Mouse (Mus musculus): Measurements from ENCODE around the gene Rpl23. TPM values are rescaled to one million over a fixed set of nuclear protein-coding genes. Genes with fewer than 3 reads are reported as not detected.
"Not testable (repeated sequence)": the region's sequence is repeated elsewhere in the genome, so short reads cannot be mapped to it uniquely, and the experiment has no call there.

Gene Rpl23
- polyA plus RNA-seq, 1 experiment from 2014 or later: 296 TPM

GRCm38 (mm10) chr11:97797369-97798082, 15.3 kb upstream of the Rpl23 start:
- Histone ChIP-seq H3K9me3 (no peaks in the 10 kb centered on the region), H3K4me3 (peak overlapping the region; percentile 94), H3K4me2 (peak overlapping the region; percentile 83), H3K9ac (no peak overlapping the region), H3K27me3 (no peaks in the 10 kb centered on the region), H3K4me1 (replicated peaks) (peaks cover 23% of the 10 kb centered on the region), H3K36me3 (no peaks in the 10 kb centered on the region), H3K27ac (replicated peaks) (peak overlapping the region; percentile 97; the same call in 1 of the 2 replicates)
- no peak for ATAC-seq (ENCODE audit: low FRiP score, low read depth)
- 60% methylated on average over 15 of the region's 15 CpGs for WGBS

- H3K4me3 ChIP-seq: no peak overlapping the region
- H3K27me3 ChIP-seq: no peaks in the 10 kb centered on the region
- H3K27ac ChIP-seq (replicated peaks): 0 out of 2 replicates have a peak overlapping the region, but pooled peaks have one; percentile 7
- H3K36me3 ChIP-seq: no peaks in the 10 kb centered on the region
- H3K4me2 ChIP-seq: 0 out of 2 replicates have a peak overlapping the region, but pooled peaks have one; percentile 15
- WGBS: 4% methylated on average over 6 of the region's 6 CpGs
- no peak for ATAC-seq (ENCODE audit: low FRiP score, low read depth)
- H3K9ac ChIP-seq: no peak overlapping the region
- no peaks in the 10 kb centered on the region for H3K9me3 ChIP-seq
- peaks cover 17% of the 10 kb centered on the region for H3K4me1 ChIP-seq (replicated peaks)
Measured at GRCm38 (mm10) chr11:97796910-97797309, 14.7 kb upstream of the Rpl23 start.

- H3K4me2 ChIP-seq: no peak overlapping the region
- no peaks in the 10 kb centered on the region for H3K9me3 ChIP-seq
- H3K36me3 ChIP-seq: no peaks in the 10 kb centered on the region
- peaks cover under 1% of the 10 kb centered on the region for H3K4me1 ChIP-seq (replicated peaks)
- H3K27ac ChIP-seq (replicated peaks): no peak overlapping the region
- no peak overlapping the region for H3K4me3 ChIP-seq
- no peaks in the 10 kb centered on the region for H3K27me3 ChIP-seq
- H3K9ac ChIP-seq: no peak overlapping the region
- 8% methylated on average over 2 of the region's 2 CpGs for WGBS
- ATAC-seq (ENCODE audit: low FRiP score, low read depth): no peak
Measured at GRCm38 (mm10) chr11:97793165-97793564, 10.9 kb upstream of the Rpl23 start.

GRCm38 (mm10) chr11:97790778-97791438, 8.7 kb upstream of the Rpl23 start:
- not testable (repeated sequence) for H3K27me3 ChIP-seq; H3K9ac ChIP-seq; H3K4me2 ChIP-seq; H3K36me3 ChIP-seq; H3K27ac ChIP-seq (replicated peaks); H3K4me3 ChIP-seq; ATAC-seq (ENCODE audit: low FRiP score, low read depth); H3K4me1 ChIP-seq (replicated peaks); H3K9me3 ChIP-seq
- 86% methylated on average over 2 of the region's 2 CpGs for WGBS

GRCm38 (mm10) chr11:97789727-97790126, 7.5 kb upstream of the Rpl23 start:
- no peaks in the 10 kb centered on the region for H3K27me3 ChIP-seq
- H3K27ac ChIP-seq (replicated peaks): no peak overlapping the region
- no peak overlapping the region for H3K9ac ChIP-seq
- H3K36me3 ChIP-seq: no peaks in the 10 kb centered on the region
- 84% methylated on average over 5 of the region's 5 CpGs for WGBS
- H3K4me1 ChIP-seq (replicated peaks): no peaks in the 10 kb centered on the region
- no peak overlapping the region for H3K4me2 ChIP-seq
- no peaks in the 10 kb centered on the region for H3K9me3 ChIP-seq
- ATAC-seq (ENCODE audit: low FRiP score, low read depth): no peak
- no peak overlapping the region for H3K4me3 ChIP-seq

- H3K4me1 ChIP-seq (replicated peaks): peaks cover 5% of the 10 kb centered on the region
- H3K27ac ChIP-seq (replicated peaks): no peak overlapping the region
- H3K9me3 ChIP-seq: no peaks in the 10 kb centered on the region
- ATAC-seq (ENCODE audit: low FRiP score, low read depth): no peak
- no peak overlapping the region for H3K4me2 ChIP-seq
- WGBS: 95% methylated on average over 3 of the region's 3 CpGs
- no peaks in the 10 kb centered on the region for H3K36me3 ChIP-seq
- H3K9ac ChIP-seq: no peak overlapping the region
- H3K27me3 ChIP-seq: no peaks in the 10 kb centered on the region
- no peak overlapping the region for H3K4me3 ChIP-seq
Measured at GRCm38 (mm10) chr11:97787961-97788360, 5.7 kb upstream of the Rpl23 start.

- Histone ChIP-seq H3K4me2 (peak overlapping the region; percentile 51), H3K4me3 (peak overlapping the region; percentile 71), H3K9me3 (no peaks in the 10 kb centered on the region), H3K9ac (peak overlapping the region; percentile 61), H3K36me3 (peaks cover 31% of the 10 kb centered on the region), H3K27ac (replicated peaks) (peak overlapping the region; percentile 82), H3K4me1 (replicated peaks) (peaks cover 28% of the 10 kb centered on the region), H3K27me3 (no peaks in the 10 kb centered on the region)
- under 1% methylated on average over 10 of the region's 10 CpGs for WGBS
- ATAC-seq (ENCODE audit: low FRiP score, low read depth): no peak; the same call in none of the 2 replicates
Measured at GRCm38 (mm10) chr11:97782564-97782895, 293 bp upstream of the Rpl23 start.

- Histone ChIP-seq H3K36me3 (peaks cover 42% of the 10 kb centered on the region), H3K4me1 (replicated peaks) (peaks cover 28% of the 10 kb centered on the region), H3K4me3 (peak overlapping the region; percentile 71), H3K27ac (replicated peaks) (peak overlapping the region; percentile 82), H3K4me2 (peak overlapping the region; percentile 66), H3K9me3 (no peaks in the 10 kb centered on the region), H3K9ac (peak overlapping the region; percentile 92), H3K27me3 (no peaks in the 10 kb centered on the region)
- ATAC-seq (ENCODE audit: low FRiP score, low read depth): no peak
- WGBS: 1% methylated on average over 11 of the region's 11 CpGs
Measured at GRCm38 (mm10) chr11:97781478-97781831, 782 bp downstream of the Rpl23 start.

GRCm38 (mm10) chr11:97779968-97780701, 2.1 kb downstream of the Rpl23 start:
- H3K27me3 ChIP-seq: no peaks in the 10 kb centered on the region
- peaks cover 28% of the 10 kb centered on the region for H3K4me1 ChIP-seq (replicated peaks)
- no peaks in the 10 kb centered on the region for H3K9me3 ChIP-seq
- peak overlapping the region; percentile 66 for H3K4me2 ChIP-seq
- H3K4me3 ChIP-seq: peak overlapping the region; percentile 71
- 79% methylated on average over 2 of the region's 2 CpGs for WGBS
- no peak overlapping the region for H3K27ac ChIP-seq (replicated peaks)
- H3K9ac ChIP-seq: peak overlapping the region; percentile 92; the same call in 1 of the 2 replicates
- H3K36me3 ChIP-seq: peaks cover 49% of the 10 kb centered on the region
- no peak for ATAC-seq (ENCODE audit: low FRiP score, low read depth)

GRCm38 (mm10) chr11:97778918-97779317, 3.3 kb downstream of the Rpl23 start:
- Histone ChIP-seq H3K27ac (replicated peaks) (no peak overlapping the region), H3K4me3 (no peak overlapping the region), H3K9ac (no peak overlapping the region), H3K4me1 (replicated peaks) (peaks cover 28% of the 10 kb centered on the region), H3K27me3 (no peaks in the 10 kb centered on the region), H3K9me3 (no peaks in the 10 kb centered on the region), H3K36me3 (peaks cover 49% of the 10 kb centered on the region), H3K4me2 (no peak overlapping the region)
- ATAC-seq (ENCODE audit: low FRiP score, low read depth): no peak
- WGBS: 93% methylated on average over 1 of the region's 1 CpGs

GRCm38 (mm10) chr11:97777129-97777529, 5.1 kb downstream of the Rpl23 start:
- Histone ChIP-seq H3K27ac (replicated peaks) (no peak overlapping the region), H3K9ac (no peak overlapping the region), H3K4me2 (no peak overlapping the region), H3K4me3 (no peak overlapping the region), H3K9me3 (no peaks in the 10 kb centered on the region), H3K4me1 (replicated peaks) (peaks cover 22% of the 10 kb centered on the region), H3K27me3 (no peaks in the 10 kb centered on the region), H3K36me3 (peaks cover 49% of the 10 kb centered on the region)
- 45% methylated on average over 2 of the region's 2 CpGs for WGBS
- ATAC-seq (ENCODE audit: low FRiP score, low read depth): peak; percentile 17; the same call in 1 of the 2 replicates

Data from hindbrain, embryonic 15.5 days (tissue).